Mouse (Mus musculus): ENCODE results near the gene Pin1rt1. TPM values are rescaled to one million over a fixed set of nuclear protein-coding genes. Genes with fewer than 3 reads are reported as not detected.
A peak's percentile ranks its signal among the peaks of the same experiment; 100 is the strongest.

Gene Pin1rt1
- polyA plus RNA-seq, 1 experiment, result not detected

DNA sequence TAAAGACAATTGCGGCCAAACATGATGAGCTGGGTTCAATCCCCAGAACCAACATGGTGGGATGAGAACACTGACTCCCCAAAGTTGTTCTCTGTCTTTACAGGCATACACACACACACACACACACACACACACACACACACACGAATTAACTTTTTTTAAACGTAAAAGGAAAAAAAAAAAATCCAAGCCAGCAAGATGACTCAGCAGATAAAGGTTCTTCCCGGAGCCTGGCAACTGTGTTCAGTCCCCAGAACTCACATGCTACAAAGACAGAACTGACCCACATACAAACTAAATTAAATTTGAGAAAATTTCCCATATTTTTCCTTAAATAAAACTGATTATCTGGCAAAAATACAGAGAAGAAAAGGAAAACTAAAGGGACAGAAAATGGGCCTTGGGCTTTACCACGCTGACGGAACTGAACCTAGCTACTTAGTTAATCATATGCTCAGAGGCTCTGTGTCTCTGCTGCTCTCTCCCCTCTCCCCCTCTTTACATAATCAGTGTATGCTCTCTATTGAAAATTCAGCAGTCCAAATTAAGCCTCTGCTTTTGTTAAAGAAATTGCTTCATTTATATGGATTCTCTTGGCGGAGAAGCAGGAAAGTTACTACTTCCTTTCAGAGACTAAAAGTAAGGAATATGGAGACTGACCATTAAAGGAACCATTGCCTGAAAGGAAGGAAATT lies 16.5 kb upstream of the Pin1rt1 start:
- Histone ChIP-seq H3K27ac (replicated peaks; ENCODE audit: low read depth, low read length) (peak overlapping the region; percentile 39; the same call in 1 of the 2 replicates), H3K4me3 (ENCODE audit: insufficient read depth, low read depth, low read length) (no peak overlapping the region), H3K4me1 (ENCODE audit: control insufficient read depth, insufficient read depth, insufficient read length, low read length) (no peaks in the 10 kb centered on the region; the same call in 1 of the 2 replicates)

DNA sequence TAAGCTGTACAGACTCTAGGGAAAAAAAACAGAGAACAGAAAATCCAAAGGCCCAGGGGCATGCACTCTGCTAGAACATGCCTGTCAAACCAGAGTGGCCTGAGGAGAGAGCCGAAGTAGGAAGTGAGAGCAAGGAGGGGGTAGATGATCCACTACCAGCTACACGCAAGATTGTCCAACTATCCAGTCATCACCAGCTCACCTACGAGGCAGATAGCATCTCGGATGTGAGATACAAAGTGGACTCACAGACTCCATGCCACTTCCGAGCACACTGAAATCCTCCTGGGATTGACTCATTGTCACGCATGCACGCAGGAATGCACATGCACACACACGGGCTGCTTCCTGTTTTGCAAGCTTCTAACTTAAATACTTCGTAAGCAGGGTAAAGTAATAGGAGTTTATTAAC lies 15.9 kb upstream of the Pin1rt1 start:
- Histone ChIP-seq H3K4me1 (ENCODE audit: control insufficient read depth, insufficient read depth, insufficient read length, low read length) (no peaks in the 10 kb centered on the region; the same call in 1 of the 2 replicates), H3K27ac (replicated peaks; ENCODE audit: low read depth, low read length) (peak overlapping the region; percentile 75)

DNA sequence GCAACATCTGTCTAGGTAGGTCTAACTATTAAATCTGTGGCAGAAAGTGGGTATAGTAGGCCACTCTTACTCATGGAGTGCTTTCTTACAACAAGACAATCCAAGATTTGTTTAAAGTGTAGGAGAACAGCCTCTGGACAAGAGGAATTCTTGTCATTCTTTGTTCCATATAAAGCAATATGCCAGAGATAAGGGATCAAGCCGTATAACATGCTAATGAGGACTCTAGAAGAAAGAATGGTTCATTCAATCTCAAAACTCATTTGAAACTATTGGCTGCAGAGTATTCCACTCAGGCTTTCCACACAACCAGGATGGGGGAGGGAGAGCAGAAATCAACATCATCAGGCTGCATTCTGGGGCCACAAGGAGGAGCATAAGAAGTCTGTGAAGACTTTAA lies 11.2 kb upstream of the Pin1rt1 start:
- Histone ChIP-seq H3K4me1 (ENCODE audit: control insufficient read depth, insufficient read depth, insufficient read length, low read length) (no peaks in the 10 kb centered on the region; the same call in 1 of the 2 replicates), H3K4me3 (ENCODE audit: insufficient read depth, low read depth, low read length) (no peak overlapping the region), H3K27ac (replicated peaks; ENCODE audit: low read depth, low read length) (no peak overlapping the region)

More for the DNA sequence above, 15.9 kb upstream of the Pin1rt1 start:
- peak overlapping the region; percentile 40; the same call in 1 of the 2 replicates for H3K4me3 ChIP-seq (ENCODE audit: insufficient read depth, low read depth, low read length)

DNA sequence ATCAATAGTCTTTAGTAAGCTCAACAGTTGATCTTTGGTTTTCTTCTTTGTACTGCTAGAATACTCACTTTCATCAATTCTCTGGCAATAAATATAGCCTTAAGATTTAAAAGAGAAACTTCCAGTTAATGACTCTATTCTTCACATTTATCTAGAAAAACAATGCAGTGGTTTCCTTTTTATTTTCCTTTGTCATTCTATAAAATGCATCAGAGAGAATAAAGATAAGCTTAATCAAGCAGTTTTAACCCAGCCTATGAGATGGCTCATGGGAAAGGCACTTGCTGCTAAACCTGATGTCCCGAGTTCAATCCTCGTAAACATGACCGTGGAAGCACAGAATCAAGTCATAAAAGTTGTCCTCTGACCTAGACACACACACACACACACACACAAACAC lies 5.8 kb upstream of the Pin1rt1 start:
- H3K27ac ChIP-seq (replicated peaks; ENCODE audit: low read depth, low read length), result no peak overlapping the region
- H3K4me3 ChIP-seq (ENCODE audit: insufficient read depth, low read depth, low read length), result no peak overlapping the region
- no peaks in the 10 kb centered on the region for H3K4me1 ChIP-seq (ENCODE audit: control insufficient read depth, insufficient read depth, insufficient read length, low read length)

DNA sequence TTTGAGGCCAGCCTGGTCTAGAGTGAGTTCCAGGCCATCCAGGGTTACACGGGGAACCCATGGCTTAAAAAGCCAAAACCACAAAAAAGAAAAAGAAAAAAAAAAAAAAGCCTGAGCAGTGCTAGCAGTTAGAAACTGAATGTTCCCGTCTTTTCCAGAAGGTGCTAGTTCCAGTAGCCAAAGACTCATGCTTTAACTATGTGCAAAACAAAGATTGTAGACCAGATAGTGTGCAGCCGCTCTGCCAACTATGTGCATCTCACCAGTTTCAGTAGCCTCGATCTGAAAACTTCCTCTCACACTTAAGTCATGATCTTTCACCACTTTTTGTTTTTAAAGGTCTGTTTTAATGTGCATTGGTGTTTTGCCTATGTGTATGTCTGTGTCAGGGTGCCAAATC lies 1.6 kb upstream of the Pin1rt1 start:
- Histone ChIP-seq H3K4me1 (ENCODE audit: control insufficient read depth, insufficient read depth, insufficient read length, low read length) (no peaks in the 10 kb centered on the region), H3K27ac (replicated peaks; ENCODE audit: low read depth, low read length) (no peak overlapping the region), H3K4me3 (ENCODE audit: insufficient read depth, low read depth, low read length) (no peak overlapping the region)

DNA sequence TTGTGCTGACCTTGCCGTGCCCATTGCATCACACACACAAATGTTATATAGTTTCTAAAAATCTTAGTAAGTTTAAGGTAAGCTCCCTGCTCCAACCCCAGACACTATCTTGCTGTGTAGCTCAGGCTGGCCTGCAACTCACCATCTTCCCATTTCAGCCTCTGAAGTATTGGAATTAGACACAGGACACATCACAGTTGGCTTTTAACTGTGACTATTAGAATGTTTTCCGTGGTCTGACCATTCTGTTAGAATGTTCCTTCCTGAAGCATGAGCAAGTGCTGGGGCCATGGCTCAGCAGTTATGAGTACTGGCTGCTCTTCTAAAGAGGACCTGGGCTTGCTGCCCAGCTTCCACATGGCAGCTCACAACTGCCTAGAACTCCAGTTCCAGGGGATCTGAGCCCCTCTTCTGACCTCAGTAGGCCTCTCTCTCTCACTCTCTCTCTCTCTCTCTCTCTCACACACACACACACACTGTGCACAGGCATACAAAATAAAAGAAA lies 1.1 kb upstream of the Pin1rt1 start:
- H3K4me1 ChIP-seq (ENCODE audit: control insufficient read depth, insufficient read depth, insufficient read length, low read length), result no peaks in the 10 kb centered on the region
- H3K4me3 ChIP-seq (ENCODE audit: insufficient read depth, low read depth, low read length), result no peak overlapping the region
- no peak overlapping the region for H3K27ac ChIP-seq (replicated peaks; ENCODE audit: low read depth, low read length)

DNA sequence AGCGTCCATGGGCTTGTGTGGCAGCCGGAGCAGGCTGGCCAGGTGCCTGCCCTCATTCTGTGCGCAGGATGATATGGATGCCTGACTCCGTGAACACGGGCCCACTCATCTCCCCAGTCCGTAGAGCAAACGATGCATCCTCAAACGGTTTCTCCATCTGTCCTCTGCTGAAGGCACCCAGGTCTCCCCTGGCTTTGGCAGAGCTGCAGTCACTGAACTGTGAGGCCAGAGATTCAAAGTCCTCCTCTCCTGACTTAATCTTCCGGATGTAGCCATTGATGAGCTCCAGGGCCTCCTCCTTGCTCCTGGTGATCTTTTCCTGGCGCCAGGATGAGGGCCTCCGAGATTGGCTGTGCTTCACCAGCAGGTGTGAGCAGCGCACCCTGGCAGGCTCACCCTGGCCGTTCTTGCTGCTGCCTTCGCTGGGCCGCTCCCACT lies 1.9 kb downstream of the Pin1rt1 start:
- Histone ChIP-seq H3K27ac (replicated peaks; ENCODE audit: low read depth, low read length) (no peak overlapping the region), H3K4me3 (ENCODE audit: insufficient read depth, low read depth, low read length) (no peak overlapping the region)

DNA sequence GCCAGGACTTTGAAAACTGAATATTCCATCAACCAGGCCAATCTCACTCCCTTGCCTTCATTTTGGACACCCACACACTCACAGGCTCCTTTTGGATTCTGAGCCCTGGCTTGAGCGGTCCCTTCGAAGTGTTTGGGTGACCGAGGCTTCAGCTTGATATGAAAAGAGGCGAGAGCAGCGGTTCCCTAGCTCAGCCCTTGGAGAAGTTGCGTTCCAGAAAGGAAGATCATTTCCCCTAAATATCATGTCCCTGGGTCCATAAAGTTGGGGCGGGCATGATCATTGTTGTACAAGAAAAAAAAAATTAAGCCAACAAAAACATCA lies 3.7 kb downstream of the Pin1rt1 start:
- H3K4me3 ChIP-seq (ENCODE audit: insufficient read depth, low read depth, low read length), result peak overlapping the region; percentile 86

More for the DNA sequence above, 1.9 kb downstream of the Pin1rt1 start:
- H3K4me1 ChIP-seq (ENCODE audit: control insufficient read depth, insufficient read depth, insufficient read length, low read length), result no peaks in the 10 kb centered on the region

DNA sequence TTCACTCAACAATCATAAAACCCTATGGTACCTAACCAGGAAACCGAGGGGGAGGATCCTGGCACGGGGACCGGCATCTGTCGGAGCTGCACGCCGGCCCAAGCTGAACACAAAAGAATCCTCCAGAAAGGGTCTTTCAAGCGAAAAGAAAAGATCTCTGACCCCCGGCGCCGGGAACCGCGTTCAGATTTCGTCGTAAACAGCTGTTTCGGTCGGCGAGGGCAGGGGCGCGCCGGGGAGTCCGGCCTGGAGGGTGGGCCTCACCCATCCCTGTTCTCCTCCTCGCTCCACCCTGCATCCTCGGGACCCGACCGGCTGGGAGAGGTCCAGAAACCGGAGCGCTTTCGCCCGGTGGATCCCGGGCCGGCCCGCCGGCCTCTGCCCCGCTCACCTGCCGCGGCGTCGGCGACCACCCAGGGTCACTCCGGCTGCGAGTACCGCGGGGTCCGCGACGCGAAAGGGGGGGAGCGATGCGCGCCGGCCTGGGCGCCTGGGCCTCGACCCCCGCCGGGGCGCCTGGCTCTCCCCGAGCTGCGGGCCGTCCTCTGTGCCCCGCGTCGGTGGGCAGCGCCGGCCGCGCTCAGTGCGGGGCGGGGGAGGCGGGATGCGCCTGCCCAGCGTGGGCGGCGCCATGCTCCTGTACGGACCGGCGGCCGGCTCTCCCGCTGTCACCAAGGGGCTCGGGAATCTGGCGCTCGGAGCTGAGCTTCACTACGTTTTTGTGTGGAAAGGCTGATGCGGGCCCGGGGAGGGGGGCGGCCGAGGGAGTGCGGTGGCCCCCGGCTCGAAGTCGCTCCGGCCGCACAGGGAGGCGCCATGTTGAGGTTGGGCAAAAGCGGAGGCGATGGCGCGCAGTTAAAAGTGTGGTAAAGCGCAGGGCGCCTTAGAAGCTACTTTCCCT lies 4.3 kb downstream of the Pin1rt1 start, which contains the start of gene Tcp11l1:
Gene Tcp11l1, minus strand, starts transcription at position 585 of the 901 bp plus-strand sequence.
- Histone ChIP-seq H3K4me1 (ENCODE audit: control insufficient read depth, insufficient read depth, insufficient read length, low read length) (no peaks in the 10 kb centered on the region), H3K27ac (replicated peaks; ENCODE audit: low read depth, low read length) (peak within 1 kb of the TSS; percentile 40; the same call in 1 of the 2 replicates), H3K4me3 (ENCODE audit: insufficient read depth, low read depth, low read length) (peak within 1 kb of the TSS; percentile 86)

More for the DNA sequence above, 3.7 kb downstream of the Pin1rt1 start:
- Histone ChIP-seq H3K4me1 (ENCODE audit: control insufficient read depth, insufficient read depth, insufficient read length, low read length) (no peaks in the 10 kb centered on the region), H3K27ac (replicated peaks; ENCODE audit: low read depth, low read length) (no peak overlapping the region)

DNA sequence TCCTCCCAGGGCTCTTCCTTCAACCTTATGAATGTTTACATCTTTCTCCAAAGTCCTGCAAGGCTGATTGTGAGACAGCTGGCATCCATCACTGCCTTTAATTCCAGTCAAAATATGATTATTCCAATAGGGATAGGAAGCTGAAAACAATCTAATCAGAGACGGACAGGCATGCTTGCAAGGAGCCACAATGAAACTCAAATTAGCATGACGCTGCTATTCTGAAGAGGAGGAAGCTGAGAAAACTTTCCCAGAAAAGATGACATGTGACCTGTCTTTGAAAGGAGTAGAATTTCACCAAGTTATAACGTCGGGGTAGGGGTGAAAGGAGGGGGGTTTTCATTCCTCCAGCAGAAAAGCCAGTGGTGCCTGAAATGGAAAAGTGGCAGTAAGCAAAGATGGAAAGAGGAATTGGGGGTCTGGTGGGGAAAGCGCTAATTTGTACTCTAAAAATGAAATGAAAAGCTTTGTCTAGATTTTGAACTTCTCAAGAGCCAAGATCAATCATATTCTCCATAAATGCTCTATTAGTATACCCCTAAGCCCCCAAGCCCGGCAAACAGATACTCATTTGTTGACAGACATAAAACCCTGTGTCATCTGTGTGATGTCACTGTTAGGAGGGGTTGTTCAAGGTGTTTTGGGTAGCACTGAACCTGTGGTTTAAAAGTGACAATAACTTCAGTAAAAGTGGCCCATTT lies 5.4 kb downstream of the Pin1rt1 start:
- Histone ChIP-seq H3K4me3 (ENCODE audit: insufficient read depth, low read depth, low read length) (peak overlapping the region; percentile 86; the same call in 1 of the 2 replicates), H3K4me1 (ENCODE audit: control insufficient read depth, insufficient read depth, insufficient read length, low read length) (no peaks in the 10 kb centered on the region), H3K27ac (replicated peaks; ENCODE audit: low read depth, low read length) (no peak overlapping the region)

DNA sequence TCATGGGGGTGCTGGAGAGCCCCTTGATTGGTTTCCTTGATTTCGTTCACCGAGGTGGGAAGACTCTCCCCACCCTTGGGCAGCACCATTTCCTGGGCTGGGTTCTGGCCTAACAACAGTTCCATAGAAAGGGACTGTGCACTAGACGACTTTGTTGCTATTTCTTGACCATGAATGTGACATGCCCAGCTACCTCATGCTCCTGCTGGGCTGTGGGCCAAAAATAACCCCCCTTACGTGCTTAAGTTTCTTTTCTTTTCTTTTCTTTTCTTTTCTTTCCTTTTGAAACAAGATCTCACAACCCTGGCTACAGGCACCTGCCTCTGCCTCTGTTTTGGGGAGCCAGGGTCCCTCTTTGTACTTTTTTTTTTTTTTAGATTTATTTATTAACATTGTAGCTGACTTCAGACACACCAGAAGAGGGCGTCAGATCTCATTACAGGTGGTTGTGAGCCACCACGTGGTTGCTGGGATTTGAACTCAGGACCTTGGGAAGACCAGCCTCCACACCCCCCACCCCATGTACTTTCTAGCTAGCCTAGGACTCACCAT lies 6.3 kb downstream of the Pin1rt1 start:
- no peak overlapping the region for H3K4me3 ChIP-seq (ENCODE audit: insufficient read depth, low read depth, low read length)
- no peaks in the 10 kb centered on the region for H3K4me1 ChIP-seq (ENCODE audit: control insufficient read depth, insufficient read depth, insufficient read length, low read length)
- no peak overlapping the region for H3K27ac ChIP-seq (replicated peaks; ENCODE audit: low read depth, low read length)

DNA sequence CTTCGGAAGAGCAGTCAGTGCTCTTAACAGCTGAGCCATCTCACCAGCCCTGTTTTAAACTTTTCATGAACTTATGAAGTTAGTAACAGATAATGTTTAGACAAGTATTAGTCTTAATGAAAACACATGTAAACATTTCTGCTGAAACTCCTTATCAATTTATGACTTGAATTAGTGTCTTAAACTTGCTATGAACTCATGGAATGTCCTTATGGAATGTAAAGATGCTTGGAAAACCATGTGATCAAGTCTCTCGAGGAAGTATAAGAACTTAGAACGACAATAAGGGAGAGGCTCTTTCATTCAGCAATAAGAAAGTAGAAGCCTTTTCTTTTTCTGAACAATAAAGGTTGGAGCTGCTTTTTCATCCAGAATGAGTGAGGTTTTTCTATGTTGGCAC lies 11.8 kb downstream of the Pin1rt1 start:
- H3K4me3 ChIP-seq (ENCODE audit: insufficient read depth, low read depth, low read length), result no peak overlapping the region
- no peak overlapping the region for H3K27ac ChIP-seq (replicated peaks; ENCODE audit: low read depth, low read length)
- H3K4me1 ChIP-seq (ENCODE audit: control insufficient read depth, insufficient read depth, insufficient read length, low read length), result no peaks in the 10 kb centered on the region

DNA sequence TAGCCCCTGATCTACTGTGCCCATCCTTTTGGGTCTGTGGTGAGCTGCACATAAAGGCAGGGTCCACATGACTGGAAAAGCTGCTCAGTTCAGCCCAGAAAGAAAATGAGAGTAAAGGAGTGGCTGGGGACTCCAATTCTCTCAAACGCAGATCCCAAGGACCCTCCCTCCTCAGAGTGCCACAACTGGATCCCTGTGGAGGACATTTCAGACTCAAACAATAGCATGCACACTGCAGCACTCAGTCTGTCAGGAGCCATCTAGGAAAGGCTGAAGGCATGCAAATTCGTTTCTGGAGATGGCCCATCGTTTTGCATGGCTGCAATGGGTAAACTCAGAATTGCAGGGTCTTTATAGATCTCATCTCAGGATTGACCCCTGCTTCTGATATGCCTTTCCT lies 13.0 kb downstream of the Pin1rt1 start:
- H3K27ac ChIP-seq (replicated peaks; ENCODE audit: low read depth, low read length), result no peak overlapping the region
- H3K4me1 ChIP-seq (ENCODE audit: control insufficient read depth, insufficient read depth, insufficient read length, low read length), result no peaks in the 10 kb centered on the region
- H3K4me3 ChIP-seq (ENCODE audit: insufficient read depth, low read depth, low read length), result no peak overlapping the region

DNA sequence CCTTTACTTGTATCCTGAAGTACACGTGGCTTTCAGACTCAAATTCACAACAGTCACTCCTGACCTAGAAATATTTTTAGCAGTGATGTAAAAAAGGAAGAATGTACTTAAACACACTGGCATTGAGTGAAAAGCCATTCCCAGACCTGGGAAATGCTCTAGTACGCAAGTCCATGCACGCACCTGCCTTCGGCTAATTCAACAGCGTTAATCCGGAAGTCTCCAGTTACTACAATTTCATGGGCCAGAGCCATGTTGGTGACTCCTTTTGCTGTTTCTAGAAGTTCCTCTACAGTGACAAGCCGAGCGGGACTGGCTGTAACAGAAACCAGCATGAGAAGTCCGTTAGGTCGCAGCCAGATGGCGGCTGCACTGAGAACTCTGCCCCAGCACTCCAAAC lies 16.5 kb downstream of the Pin1rt1 start:
- H3K27ac ChIP-seq (replicated peaks; ENCODE audit: low read depth, low read length), result no peak overlapping the region
- no peak overlapping the region for H3K4me3 ChIP-seq (ENCODE audit: insufficient read depth, low read depth, low read length)
- H3K4me1 ChIP-seq (ENCODE audit: control insufficient read depth, insufficient read depth, insufficient read length, low read length), result no peaks in the 10 kb centered on the region

Measured in brown adipose tissue, adult 24 weeks (tissue).